Mouse (Mus musculus): ENCODE measurements around the gene A930018P22Rik.
"Not testable (repeated sequence)": the region's sequence is repeated elsewhere in the genome, so short reads cannot be mapped to it uniquely, and the experiment has no call there.

The A930018P22Rik gene

DNA sequence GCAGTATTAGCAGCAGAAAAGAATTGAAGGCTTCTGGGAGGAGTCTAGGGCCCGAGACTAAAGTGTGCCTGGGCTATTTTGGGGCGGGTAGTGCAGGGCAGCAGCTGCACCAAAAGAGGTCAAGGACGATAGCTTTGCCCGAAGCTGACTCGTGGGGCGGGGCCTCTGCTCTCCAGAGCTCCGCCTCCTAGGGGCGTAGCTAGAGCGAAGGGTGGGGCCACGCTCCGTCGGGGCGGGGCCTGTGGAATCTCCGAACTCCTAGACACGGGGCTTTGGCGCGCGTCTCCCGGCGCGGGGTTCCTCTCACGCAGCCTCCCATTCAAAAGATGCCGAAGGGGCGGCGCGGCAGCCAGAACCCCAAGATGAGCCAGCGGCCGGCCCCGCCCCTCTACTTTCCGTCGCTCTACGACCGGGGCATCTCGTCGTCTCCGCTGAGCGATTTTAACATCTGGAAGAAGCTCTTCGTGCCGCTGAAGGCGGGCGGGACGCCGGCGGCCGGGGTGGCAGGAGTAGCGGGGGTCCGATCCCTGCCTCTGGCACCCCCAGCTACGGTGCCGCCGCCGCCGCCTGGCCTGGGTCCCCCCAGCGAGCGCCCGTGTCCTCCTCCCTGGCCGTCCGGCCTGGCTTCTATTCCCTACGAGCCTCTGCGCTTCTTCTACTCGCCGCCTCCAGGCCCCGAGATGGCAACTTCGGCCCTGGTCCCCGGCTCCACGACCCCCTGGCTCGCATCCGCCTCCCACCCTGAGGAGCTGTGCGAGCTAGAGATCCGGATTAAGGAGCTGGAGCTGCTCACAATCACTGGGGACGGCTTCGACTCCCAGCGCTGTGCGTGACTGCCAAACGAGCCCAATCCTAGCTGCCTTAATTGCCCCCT is at the start of gene A930018P22Rik:
Gene A930018P22Rik, plus strand, starts transcription at position 265 of the 874 bp plus-strand sequence.
- peak; percentile 71 to 79 for DNase-seq (ENCODE audit: low read depth in 2 of 2, low spot score in 2 of 2)

DNA sequence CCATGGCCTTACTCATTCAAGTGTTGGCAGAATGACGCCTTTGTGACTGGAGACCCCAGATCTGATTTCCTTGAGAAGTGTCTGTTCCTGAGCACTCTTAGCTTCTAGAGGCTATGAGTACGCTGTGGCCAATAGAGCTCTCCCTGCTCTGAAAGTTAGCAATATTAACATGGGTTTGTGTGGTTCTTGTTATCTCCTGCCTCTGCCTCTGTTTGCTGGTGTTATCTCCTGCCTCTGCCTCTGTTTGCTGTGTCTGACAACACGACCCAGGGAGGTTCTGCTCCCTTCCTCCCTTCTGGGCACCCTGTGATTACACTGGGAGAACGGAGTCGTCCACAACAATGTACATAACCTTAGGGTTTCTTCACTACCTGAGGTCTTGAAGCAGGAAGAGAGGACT is 44.3 kb upstream of the A930018P22Rik start:
- not testable (repeated sequence) for DNase-seq (ENCODE audit: low read depth in 2 of 2, low spot score in 2 of 2)

- DNase-seq (ENCODE audit: low read depth in 2 of 2, low spot score in 2 of 2), result not testable (repeated sequence)
These were observed 41.0 kb upstream of the A930018P22Rik start for GRCm38 (mm10) chr2:104081436-104082050.

DNA sequence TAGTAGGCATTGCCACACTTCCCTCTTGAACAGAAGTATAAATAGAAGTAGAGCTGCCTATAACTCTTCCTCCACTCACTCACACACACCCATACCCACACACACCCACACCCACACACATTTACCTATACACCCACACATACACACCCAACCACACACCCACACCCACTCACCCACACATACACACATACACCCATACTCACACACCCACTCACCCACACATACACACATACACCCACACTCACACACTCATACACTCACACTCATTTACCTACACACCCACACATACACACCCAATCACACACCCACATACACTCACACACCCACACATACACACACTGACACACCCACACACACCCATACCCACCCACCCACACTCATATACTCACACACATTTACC is 40.1 kb upstream of the A930018P22Rik start:
- DNase-seq (ENCODE audit: low read depth in 2 of 2, low spot score in 2 of 2), result no peak

- DNase-seq (ENCODE audit: low read depth in 2 of 2, low spot score in 2 of 2), result not testable (repeated sequence)
These were observed 38.5 kb upstream of the A930018P22Rik start for GRCm38 (mm10) chr2:104084027-104084426.

- DNase-seq (ENCODE audit: low read depth in 2 of 2, low spot score in 2 of 2), result not testable (repeated sequence)
These were observed 35.0 kb upstream of the A930018P22Rik start for GRCm38 (mm10) chr2:104087562-104087961.

DNA sequence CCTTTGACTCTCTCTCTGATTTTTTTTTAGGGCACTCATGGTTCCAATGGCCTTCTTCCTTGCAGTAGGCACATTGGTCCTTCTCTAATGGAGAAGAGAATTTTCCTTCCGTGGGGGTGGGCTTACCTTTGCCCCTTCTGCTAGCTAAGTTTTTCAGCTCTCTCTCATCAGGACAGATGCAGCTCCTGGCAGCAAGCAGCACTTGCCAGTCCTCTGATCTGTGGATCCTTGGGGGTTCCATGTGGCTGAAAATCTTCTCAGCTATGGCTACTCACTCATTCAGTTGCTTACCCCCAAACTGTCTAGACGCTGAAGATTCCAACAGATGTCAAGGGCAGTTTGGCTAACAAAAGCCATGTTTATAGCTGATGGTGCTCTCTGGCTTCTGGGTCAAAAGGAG is 29.3 kb upstream of the A930018P22Rik start:
- DNase-seq (ENCODE audit: low read depth in 2 of 2, low spot score in 2 of 2), result no peak

DNA sequence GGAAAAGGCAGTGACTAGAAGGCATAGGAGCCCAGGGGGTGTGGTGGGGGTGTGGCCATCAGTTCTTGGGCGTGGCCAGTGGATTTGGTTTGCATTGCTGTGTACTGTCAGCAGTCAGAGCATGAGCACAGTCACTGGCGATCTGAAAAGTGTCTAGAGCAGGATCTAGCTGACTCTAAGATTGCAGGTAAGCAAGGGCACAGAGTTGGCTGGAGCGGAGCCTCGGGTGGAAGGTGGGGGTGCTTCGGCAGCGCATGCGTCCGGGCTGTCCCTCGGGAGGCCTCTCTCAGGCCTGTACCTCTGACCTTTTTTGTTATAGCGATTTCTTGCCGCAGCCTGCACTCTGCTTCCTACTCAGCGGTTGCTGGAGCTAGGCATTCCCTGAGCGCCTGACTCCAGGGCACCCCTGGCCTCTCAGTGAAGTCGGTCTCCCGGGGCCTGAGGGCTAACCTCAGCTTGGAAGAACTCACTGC is 26.8 kb upstream of the A930018P22Rik start, which contains the start of gene Cd59a:
Gene Cd59a, plus strand, starts transcription at position 61 of the 473 bp plus-strand sequence.
- DNase-seq (ENCODE audit: low read depth in 2 of 2, low spot score in 2 of 2), result no peak

GRCm38 (mm10) chr2:104096256-104096655 is 26.3 kb upstream of the A930018P22Rik start:
- DNase-seq (ENCODE audit: low read depth in 2 of 2, low spot score in 2 of 2), result no peak

DNA sequence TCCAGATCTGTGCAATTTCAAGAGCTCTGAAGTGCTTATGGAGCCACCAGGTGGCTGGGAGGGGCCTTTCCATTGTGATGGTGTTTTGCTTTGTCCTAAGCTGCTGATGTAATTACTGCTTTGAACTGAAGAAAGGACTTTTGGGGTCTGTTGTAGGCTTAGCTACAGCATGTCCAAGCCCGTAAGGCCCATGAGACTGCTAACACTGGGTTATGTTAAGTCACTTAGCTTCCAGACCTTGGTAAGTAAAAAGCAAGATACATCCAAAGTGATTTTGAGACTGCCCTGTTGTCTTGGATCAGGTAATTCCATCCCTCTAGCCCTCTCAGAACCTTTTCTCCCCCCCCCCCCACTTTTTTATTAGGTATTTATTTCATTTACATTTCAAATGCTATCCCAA is 25.8 kb upstream of the A930018P22Rik start:
- not testable (repeated sequence) for DNase-seq (ENCODE audit: low read depth in 2 of 2, low spot score in 2 of 2)

DNA sequence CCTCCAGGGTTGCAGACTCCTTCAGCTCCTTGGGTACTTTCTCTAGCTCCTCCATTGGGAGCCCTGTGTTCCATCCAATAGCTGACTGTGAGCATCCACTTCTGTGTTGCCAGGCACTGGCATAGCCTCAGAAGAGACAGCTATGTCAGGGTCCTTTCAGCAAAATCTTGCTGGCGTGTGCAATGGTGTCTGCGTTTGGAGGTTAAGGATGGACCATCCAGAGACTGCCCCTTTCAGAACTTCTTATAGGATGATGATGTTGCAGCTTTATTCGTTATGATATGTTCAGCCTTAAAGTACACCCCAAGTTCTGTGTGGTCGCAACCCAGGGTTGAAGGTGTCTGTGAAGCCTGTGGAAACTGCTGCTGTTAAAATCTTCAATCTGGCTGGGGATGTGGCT is 25.2 kb upstream of the A930018P22Rik start:
- not testable (repeated sequence) for DNase-seq (ENCODE audit: low read depth in 2 of 2, low spot score in 2 of 2)

- DNase-seq (ENCODE audit: low read depth in 2 of 2, low spot score in 2 of 2), result no peak
These were observed 23.9 kb upstream of the A930018P22Rik start for GRCm38 (mm10) chr2:104098529-104099230.

- DNase-seq (ENCODE audit: low read depth in 2 of 2, low spot score in 2 of 2), result no peak
These were observed 23.4 kb upstream of the A930018P22Rik start for GRCm38 (mm10) chr2:104099231-104099585.

DNA sequence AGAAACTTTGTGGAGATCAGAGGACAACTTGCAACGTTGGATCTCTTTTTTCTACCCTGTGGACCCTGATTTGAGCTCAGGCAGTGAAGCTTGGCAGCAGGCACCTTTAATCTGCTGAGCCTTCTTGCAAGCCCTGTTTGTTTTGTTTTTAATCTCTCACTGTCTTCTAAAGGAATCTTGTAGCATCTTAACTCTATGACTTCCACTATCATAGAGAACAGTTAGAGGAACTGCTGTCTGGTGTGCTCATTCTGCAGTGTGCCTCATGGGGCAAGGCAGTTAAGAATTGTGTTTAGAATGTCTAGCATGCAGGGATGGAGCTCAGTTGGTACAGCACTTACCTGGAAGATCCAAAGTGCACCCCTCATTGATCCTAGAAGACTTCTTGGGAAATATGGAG is 22.6 kb upstream of the A930018P22Rik start:
- no peak for DNase-seq (ENCODE audit: low read depth in 2 of 2, low spot score in 2 of 2)

DNA sequence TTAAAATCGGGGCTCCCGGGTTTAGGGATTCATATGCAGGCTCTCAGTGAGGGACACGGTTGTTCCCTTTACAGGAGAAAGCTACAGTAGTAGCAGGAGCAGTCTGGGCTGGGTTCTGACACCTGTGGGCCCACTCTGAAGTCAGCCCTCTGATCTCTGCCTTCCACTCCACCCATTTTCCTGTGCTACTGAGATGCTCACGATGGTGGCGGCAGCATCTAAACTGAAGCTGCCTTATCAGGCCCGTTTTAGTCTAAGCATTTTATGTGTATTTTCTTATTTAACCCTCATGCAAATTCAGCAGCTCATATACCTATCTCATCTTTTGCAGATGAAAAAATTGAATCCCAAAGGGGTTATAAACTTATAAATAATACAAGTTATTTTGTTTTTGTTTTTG is 17.8 kb upstream of the A930018P22Rik start:
- DNase-seq (ENCODE audit: low read depth in 2 of 2, low spot score in 2 of 2), result no peak

DNA sequence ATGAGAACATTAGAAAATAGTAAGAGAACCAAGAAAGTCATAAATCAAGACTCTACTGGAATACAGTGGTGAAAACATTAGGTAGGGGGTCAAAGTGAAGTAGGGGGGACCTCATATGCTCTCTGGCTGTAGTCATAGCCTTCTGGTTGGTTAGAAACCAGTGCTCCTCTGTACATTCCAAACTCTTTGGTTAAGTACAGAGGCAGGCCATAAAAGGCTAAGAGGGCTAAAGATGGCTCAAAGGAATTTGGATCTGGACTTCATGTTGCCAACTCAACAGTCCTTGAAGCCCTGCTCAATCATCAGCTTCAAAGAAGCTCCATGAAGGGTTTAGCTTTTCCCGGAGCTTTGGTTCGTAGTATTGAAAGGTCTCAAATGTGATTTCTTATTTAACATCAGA is 13.5 kb upstream of the A930018P22Rik start:
- not testable (repeated sequence) for DNase-seq (ENCODE audit: low read depth in 2 of 2, low spot score in 2 of 2)

DNA sequence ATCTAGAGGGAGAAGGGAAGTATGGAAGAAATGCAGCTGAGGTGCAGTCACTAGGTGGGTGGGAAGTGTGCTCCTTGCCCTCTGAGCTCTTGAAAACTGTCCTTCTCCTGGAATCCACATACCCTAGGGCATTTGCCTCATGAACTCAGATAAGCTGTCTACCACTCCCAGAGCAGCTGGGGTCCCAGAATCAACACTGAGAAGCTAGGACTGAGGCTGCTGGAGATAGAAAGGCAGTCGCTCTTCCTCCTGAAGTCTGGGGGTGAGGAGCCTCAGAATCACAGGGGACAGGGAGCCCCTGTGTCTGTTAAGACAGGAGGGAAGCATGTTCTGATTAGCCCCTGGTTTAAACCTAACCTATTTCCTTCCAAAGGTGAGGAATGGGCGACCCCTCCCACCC is 13.0 kb upstream of the A930018P22Rik start:
- no peak for DNase-seq (ENCODE audit: low read depth in 2 of 2, low spot score in 2 of 2)

DNA sequence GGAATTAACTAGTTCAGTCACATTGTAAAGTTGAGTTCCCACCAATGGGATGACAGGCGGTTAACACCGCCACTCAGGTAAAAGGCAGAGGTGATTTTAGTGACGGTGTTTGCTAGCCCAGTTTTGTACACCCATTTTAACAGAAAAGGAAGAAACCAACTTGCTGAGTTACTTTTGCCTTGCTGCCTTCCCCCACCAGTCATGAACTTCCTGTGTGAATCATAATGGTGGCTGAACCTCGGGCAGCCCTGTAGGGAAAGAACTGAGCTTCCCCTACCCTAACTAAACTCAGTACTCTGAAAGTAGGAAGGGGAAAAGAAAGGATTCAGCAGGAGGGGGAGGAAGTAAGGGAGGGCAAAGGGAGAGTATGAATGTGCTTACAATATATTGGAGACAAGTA is 12.5 kb upstream of the A930018P22Rik start:
- no peak for DNase-seq (ENCODE audit: low read depth in 2 of 2, low spot score in 2 of 2)

GRCm38 (mm10) chr2:104111170-104111797 is 11.3 kb upstream of the A930018P22Rik start:
- not testable (repeated sequence) for DNase-seq (ENCODE audit: low read depth in 2 of 2, low spot score in 2 of 2)

- not testable (repeated sequence) for DNase-seq (ENCODE audit: low read depth in 2 of 2, low spot score in 2 of 2)
These were observed 9.0 kb upstream of the A930018P22Rik start for GRCm38 (mm10) chr2:104113563-104113962.

DNA sequence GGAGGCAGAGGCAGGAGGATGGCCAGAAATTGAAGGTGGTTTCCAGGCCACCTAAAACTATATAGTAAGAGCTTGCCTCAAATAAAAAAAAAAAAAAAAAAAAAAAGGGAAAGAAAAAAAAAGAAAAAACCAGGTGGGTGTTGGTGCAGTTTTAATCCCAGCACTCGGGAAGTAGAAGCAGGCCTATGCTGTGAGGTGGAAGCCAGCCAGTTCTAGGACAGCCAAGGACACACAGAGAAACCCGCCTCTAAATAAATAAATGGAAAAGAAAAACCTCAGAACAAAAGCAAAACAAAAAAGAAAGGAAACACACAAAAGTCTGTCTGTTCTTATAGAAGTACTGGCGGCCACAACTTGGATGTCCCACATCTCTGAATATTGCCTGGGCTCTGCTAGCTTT is 7.7 kb upstream of the A930018P22Rik start:
- DNase-seq (ENCODE audit: low read depth in 2 of 2, low spot score in 2 of 2), result no peak

Data from CD8-positive naive resting alpha-beta T cell, adult 2 months (primary cell).